Mouse (Mus musculus) lung, postnatal 10 days (tissue): ENCODE data around the gene Gpr26.
A peak's percentile ranks its signal among the peaks of the same experiment; 100 is the strongest.

Experiments used
- DNase-seq: peaks from one replicate; pipeline ENCODE4 v3.0.0; 2021

The Gpr26 gene

DNA sequence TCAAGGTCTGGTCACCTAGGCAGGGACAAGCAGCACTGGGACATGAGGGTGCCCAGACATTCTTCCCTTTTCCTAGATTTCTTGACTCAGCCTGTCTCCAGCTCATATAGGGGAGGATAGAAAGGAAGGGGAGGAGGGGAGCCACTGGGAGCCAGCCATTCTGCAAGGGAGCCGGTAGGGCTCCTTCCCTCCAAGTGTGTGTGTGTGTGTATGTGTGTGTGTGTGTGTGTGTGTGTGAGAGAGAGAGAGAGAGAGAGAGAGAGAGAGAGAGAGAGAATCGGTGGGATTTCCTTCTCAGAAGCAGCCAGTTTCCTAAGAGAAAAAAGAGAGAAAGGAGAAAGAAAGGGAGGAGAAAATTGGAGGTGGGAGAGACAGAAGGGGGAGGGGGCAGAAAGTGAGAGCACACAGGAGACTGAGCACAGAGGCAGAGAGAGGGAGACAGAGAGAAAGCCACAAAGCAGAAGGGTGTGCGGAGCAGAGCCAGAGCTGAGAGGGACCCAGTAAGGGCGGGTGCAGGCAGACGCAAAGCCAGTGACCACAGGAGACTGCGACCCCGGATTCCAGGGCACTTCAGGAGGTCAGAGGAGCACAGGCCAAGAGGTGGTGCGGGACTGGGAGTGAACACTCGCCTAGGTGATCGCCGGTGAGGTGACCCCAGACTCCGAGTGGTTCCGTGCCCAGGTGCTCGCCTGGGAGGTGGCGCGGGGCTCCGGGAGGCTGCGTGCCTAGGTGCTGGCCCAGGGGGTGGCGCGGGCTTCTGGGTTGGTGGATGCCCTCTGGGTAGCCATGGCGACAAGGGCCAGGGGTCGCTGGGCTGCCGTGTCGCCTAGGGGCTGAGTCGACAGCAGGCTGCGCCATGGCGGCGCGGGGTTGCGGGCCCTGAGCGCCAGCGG lies at the start of gene Gpr26:
Gene Gpr26, plus strand, starts transcription at position 438 of the 893 bp plus-strand sequence.
- no peak for DNase-seq

DNA sequence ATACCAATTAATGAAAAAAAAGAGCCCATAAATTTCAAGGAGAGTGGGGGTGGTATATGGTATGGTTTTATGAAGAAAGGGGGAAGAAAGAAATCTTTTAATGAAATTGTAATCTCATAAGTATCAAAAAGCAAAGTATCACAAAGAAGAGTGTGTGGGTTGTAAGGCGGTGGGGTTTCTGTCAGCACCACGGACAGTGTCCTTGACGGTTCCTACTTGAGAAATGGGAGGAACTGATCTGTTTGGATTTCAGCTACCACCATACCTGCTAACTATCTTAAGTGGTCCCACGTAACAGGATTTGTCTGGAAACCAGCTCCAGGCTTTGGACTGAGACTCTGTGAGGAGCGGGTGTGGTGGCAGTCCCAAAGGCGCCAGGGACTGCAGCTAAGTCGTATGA lies 48.9 kb upstream of the Gpr26 start:
- DNase-seq, result peak; percentile 5

DNA sequence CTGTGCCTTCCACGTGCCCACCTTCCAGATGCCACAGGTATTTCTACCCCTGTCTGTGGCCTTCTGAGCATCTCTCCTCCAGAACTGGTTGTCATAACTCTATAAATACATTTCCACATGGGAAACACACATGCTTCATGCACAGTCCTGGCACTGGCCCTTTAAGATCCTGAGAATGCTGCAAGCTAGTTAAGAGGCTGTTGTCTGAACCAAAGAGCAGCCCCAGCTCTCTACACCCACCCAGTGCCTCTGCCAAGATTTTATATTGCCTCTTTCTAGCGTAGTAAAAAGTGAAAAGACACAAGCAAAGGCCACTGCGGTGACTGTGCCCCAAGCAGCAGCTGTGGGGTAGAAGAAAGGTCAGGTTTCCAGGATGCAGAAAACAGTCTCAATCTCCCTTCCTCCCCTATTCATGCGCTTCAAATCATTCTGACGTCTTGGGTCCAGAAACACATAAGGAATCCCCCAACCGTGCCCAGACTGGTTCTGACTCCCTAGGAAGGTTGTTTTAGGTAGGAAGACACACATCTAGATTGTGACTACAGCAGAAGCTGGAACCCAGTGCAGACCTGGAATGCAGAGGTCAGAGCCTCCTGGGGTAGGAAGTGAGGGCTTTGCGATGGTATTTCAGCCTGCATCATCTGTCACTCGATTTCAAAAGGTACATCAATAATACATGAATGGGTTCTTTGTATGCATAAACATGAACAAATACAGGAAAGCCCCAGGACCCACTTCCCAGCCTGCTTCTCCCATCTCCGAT lies 38.8 kb upstream of the Gpr26 start:
- no peak for DNase-seq

DNA sequence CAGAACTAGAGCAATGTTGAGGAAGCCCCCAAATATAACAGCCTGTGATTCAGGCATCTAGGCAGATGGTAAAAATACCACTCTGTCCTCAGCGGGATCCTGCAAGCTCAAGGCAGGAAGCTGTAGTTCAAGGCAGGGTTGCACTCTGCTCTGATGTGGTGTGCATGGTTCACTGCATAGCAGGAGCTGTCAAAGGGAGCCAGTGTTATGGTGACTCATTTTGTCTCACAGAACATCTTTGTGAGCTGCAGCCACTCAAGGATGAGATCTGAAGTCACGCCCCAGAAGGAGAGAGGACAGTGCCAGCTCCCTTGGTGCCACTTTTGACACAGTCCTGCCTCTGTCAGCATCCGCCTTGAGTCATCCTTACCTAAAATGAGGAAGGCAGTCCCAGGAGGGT lies 28.6 kb upstream of the Gpr26 start:
- no peak for DNase-seq

DNA sequence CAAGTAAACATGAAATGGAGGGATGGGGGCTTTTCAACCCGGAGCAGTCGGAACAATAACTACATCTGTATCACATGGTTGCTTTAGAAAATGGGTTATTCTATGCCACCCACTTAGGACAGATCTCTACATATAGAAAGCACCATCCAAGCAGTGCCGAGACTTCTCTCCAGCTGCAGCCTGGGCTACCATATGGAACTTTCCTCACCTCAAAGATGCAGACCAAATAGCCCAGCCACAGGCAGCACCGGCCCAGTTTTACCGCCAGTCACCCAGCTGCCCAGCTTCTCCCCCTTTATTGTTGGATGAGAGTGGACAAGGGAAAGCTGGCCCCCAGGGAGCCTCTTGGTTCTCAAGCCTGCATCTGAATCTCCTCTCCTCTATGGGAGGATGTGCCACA lies 15.1 kb upstream of the Gpr26 start:
- DNase-seq, result no peak

DNA sequence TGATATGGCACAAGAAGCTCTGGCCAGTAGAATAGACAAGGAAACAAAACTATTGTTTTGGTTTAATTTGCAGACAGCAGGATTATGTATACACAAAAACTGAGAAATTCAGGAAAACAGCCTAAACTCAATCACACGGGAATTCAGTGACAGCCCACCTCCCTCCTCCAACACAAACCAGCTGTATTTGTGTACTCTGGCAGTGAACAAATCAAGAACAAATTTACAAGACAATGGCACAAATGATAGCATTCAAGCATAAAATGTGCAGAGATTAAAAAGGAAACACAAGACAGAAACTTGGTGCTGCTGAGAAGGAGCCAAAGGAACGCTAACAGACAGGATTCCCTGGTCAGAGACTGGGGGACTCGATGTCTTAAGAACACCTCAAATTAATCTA lies 12.9 kb upstream of the Gpr26 start:
- no peak for DNase-seq

DNA sequence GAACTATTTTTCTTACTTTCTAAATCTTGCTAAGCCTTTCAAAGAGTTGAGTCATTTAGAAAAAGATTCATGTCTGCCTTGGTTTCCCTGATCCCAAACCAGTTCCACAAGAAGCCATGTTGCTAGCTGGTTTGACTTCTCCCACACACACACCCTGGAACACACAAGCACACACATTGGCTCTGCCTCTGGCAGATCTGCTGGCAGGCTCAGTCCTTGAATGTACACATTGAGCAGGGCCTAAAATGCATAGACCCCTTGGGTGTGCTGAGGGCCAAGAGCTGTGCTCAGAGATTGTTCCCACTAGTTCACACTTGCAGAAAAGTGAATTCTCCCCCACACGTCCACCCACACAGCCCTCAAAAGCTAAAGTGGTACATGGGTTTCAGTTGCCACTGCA lies 7.6 kb upstream of the Gpr26 start:
- DNase-seq, result no peak

DNA sequence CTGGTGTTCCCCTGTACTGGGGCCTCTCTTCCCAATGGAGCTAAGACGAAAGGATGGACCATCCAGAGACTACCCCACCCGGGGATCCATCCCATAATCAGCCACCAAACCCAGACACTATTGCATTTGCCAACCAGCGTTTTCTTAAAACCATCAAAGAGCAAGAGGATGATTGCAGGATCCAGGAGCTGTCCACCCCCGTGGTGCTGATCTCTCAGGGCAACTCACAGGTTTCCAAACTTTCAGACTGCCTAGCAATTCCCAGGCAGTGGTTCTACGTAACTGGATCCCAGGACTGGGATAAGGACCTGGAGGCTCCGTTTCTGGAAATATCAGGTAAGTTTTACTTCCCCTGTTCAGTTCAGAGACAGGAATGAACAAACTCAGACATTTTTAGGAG lies 5.7 kb upstream of the Gpr26 start:
- peak; percentile 58 for DNase-seq

DNA sequence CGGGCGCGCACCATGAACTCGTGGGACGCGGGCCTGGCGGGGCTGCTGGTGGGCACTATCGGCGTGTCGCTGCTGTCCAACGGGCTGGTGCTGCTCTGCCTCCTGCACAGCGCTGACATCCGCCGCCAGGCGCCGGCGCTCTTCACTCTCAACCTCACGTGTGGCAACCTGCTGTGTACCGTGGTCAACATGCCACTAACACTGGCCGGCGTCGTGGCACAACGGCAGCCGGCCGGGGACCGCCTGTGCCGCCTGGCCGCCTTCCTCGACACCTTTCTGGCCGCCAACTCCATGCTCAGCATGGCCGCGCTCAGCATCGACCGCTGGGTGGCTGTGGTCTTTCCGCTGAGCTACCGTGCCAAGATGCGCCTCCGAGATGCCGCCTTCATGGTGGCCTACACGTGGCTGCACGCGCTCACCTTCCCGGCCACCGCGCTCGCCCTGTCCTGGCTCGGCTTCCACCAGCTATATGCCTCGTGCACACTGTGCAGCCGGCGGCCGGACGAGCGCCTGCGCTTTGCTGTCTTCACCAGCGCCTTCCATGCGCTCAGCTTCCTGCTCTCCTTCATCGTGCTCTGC lies 745 bp downstream of the Gpr26 start:
- no peak for DNase-seq

DNA sequence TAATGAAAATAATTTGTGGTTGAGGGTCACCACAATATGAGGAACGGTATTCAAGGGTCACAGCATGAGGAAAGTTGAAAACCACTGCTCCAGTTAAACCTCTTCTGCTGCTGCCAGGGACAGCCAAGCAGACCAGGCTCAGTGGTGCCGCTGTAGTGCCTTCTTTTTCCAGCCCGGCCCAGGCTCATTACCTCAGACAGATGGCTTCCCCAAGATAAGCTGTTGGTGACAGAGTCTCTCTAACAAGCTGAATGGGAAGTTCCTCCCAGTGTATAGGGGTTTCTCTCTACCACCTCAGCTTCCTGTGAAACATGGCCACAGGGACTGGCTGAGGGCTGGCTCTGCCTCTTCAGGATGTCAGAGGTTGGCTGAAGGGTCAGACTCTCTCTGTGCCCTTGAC lies 4.0 kb downstream of the Gpr26 start:
- no peak for DNase-seq

DNA sequence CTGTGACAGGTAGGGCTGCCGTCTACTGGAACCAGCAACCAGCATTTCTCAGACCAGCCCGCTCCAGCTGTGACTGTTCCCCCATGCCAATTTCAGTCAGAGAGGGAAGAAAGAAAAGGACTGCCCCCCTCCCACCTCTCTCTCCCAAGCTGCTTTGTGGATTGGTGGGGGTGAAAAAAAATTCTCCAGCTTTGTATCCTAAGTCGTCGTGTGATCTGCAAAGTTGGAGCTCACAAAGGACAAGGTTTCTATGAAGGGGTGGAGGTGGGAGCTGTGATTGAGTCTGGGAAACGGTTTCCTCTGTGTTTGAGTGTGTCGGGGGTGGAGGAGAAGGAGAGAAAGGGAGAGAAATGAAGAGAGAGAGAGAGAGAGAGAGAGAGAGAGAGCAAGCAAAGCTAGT lies 9.6 kb downstream of the Gpr26 start:
- no peak for DNase-seq

DNA sequence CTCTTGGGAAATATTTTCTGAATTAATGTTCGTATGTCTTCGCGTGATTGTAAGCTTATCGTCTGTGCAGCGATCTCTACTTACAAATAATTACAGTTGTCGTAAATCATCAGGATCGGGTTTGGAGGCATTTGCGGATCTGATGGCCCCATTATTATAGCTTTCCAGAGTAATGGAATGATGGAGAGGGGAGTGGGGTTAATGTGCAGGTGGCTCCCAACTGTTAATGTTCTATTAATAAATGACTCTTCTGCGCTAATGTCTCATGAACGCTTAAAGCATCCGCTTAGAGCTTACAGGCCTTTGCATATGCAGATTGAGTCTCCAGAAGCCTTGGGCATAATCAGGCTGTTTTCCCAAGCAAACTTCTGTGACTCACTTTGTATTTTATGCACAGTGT lies 12.3 kb downstream of the Gpr26 start:
- no peak for DNase-seq

DNA sequence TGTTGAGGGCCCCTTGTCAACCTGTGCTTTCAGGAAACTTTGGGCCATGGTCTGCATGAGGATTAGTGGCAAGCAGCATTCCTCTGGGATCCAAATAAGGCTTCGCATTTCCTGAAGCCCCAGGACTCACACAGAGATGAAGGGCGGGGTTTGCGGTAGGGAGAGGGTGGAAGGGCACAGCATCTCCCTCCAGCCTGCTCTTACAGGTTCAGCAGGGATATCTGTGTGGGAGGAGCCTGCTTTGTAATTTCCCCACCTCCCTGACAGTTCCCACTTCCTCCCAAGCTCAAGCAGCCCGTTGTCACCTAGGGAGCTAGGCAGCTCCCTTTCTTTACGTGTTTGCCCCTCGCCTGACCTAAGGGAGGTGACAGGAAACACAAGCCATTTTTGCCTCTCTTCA lies 22.8 kb downstream of the Gpr26 start:
- DNase-seq, result no peak

DNA sequence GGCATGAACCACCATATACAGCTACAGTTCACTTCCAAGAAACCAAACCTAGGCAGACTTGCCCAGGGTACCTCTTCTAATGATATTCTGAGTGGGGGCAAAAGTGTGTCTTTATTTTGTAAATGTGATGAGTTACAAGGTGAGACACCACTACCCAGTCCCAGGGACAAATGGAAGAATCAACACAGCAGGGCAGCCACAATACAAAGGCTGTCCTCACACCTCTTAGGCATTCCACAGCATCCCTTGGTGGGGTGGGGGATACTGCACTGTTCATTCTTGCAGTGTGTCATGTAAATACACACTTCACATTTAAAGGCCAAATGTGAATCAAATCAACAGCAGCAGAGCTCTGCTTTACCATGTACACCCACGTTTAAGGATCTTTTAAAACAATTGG lies 26.0 kb downstream of the Gpr26 start:
- DNase-seq, result no peak

DNA sequence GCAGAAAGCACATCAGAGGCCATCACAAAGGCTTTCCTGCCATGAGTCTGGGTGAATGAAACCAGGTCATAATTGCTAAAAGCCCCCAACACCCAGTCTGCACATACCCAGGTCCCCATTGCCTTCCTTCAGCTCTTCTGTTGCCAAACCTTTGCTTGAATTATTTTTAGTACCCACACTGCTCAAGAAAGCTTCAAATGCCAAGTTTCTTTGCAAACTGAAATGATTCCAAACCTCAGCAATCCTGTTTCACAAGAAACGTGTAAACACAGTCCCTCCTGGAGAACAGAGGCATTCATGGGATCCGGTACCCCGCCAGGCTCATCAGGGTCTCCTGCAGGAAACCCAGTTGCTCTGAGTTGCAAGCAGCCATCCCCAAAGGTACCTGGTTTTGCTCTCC lies 26.6 kb downstream of the Gpr26 start:
- no peak for DNase-seq

DNA sequence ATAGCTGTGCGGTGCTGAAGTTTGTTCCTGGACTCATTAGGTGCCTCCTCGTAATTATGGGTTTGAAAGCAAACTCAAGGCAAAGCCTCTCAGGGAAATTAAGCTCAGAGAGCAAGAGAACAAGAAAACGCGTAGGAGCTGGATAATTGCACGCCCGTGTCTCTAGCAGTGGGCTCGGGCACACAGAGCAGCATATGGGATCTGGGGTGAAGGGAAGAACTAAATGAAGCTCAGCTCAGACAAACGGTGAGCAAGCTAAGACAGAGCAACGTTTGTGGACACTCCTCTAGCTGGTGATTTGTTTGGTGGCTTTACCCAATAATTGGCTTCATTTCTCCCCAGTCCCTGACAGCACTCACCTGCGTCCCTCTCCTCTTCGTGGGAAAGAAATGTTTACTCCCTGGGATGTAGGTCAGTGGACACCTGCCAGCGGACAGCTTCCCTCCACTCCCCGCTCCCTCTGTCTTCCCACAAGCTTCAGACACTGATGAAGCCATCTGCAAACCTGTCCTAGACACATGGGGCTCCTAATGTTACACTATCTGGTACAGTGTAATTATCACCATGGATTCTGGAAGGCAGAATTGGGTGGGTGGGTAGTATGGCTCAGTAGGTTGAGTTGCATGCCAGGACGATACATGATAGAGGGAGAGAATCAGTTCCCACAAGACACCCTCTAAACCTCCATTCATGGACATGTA lies 39.9 kb downstream of the Gpr26 start:
- no peak for DNase-seq

DNA sequence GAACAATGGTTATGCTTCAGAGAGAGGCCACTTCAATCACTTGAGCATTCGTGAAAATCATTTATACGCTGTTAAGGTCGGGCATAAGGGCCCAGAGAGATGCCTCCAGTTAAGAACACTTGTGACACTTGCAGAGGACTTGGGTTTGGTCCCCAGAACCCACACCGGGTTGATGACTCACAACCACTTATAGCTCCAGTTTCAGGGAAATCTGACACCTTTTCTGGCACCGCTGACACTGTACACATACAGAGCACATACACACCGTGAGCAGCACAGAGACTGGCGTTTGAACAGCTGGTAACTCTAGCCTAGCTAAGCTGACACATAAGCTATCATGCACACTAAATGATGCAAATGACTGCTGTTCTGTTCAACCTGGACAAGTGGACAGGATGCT lies 42.7 kb downstream of the Gpr26 start:
- DNase-seq, result no peak

DNA sequence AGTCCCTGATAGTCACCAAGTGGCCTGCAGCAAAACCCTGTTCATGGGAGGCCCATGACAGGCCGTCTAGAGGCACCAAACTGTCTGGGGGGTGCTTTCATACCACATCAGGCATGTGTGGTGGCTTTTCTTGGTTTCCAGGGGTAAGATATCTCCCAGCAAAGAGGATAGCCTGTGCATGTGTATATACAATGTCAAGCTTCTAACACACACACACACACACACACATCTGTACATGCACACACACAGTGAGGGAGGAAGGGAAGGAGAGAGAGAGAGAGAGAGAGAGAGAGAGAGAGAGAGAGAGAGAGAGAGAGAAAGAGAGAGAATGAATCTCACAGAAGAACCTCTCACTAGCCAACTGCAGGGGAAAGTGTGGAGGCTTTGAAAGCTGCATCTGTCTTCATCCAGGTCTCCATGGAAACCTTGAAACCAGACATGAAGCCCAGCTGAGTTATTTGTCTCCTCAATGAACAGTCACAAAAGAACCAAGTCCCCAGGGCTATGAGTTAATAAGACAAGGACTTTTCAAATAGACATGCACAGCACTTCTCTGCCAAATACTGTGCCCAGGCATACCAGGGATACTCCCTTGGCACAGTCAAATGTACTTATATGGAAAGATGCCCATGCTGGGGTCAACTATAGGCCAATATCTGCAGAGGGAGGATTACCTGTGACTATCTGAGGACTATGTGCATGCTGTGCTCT lies 46.9 kb downstream of the Gpr26 start:
- no peak for DNase-seq

DNA sequence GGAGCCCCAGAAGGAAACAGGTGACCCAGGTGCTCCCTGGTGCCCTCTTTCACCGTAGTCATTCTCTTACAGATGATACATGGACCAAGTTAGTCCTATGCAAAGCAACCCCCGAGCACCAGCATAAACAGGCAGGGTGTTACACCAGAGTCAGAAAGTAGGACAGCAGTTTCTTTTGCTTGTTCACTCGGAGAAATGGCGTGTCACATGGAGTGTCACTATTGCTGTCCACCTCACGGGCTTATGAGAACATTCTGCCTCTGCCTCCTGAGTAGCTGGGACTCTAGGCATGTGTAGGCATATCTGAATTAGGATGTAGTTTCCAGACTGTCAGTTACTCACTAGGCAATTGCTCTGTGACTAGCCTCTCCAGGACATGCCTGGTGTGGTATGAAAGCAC lies 47.7 kb downstream of the Gpr26 start:
- DNase-seq, result no peak

DNA sequence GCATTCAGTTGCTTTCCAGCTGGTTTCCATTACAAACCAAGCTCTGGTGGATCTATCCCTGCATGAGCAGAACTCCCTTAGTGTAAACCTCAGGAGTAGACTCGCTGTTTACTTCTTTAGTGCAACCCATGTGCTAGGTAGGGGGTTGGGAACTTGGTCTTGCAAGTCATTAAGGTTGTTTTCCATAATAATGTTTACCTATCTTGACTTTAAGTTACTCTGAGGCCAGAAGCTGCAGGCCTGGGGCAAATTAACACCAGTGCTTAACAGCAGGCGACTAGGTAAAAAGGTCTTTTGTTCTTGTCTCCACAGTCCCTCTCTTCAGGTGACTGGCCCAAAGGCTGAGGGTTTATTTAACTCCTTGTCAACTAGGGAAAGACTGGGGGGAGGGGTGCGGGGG lies 48.9 kb downstream of the Gpr26 start:
- DNase-seq, result no peak

DNA sequence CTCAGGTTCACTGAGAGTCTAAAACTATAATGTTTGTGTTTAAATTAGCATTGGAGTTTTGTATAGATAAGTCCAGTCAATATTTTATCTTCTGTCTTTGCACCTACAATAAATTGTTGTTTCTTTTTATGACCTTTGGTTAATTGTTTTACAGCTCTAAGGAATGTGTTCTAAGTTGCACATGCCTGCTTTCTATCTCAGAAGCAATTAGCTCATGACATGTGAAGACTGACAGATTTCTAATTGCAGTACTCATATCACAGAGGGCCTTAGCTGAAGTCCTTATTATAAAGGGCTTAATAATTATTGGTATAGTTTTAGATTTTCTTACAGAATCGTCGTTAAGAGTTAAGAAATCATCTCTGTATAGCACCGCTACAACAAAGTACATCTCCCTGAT lies 49.7 kb downstream of the Gpr26 start:
- DNase-seq, result no peak

DNA sequence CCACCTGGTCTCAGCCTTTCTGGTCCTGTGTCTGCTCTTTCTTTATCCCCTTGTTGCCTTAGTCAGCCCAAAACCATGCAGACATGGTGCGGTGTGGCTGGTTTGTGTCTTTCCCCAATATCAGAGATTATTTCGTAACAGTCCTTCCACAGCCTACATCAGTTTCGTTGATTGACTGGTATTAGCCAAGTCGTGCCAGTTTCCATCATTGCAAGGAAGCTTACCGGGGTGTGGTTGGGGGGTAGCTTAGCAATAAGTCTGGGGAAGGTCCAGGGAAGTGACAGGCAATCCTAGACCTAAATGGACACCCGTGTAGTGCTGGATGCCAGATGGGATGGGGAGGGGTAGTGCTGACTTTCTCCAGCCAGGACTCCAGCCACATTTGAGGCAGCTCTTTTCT lies 59.3 kb downstream of the Gpr26 start:
- DNase-seq, result no peak

DNA sequence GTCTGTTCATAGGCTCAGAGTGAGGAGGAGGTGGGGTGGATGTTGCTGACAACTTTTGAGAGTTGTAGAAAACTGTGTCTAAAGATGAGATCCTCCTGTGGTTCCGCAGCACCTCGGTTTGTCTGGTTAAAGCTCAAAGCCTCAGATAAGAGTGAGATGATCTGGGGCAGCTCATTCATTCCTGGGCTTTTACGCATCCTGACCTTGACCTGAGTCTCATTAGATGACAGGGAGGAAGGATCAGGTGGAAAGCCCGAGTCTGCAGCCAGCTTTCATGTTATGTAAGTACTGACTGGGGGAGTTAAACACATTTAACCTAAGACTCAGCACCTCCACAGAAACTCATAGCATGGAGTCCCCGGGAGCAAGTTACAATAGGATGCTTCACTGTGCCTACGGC lies 60.4 kb downstream of the Gpr26 start:
- DNase-seq, result no peak
